Mouse (Mus musculus) mouse trophoblast stem cell (cell line): ENCODE measurements around the gene Stox2.

Experiments used
- in situ Hi-C, 2 experiments: fragments of 300-500 bp; cut with MseI, MboI; formaldehyde crosslinking; loops; 2 replicates in 1 of 2; 3 replicates in 1 of 2; pipeline ENCODE4 v1.15.1; 2025

Gene Stox2

GRCm38 (mm10) chr8:47354523-47355168 lies 91.5 kb downstream of the Stox2 start:
- in situ Hi-C loops = no loop called here

GRCm38 (mm10) chr8:47351914-47352701 lies 94.1 kb downstream of the Stox2 start:
- in situ Hi-C loops = no loop called here

- in situ Hi-C loops = no loop called here
Measured at GRCm38 (mm10) chr8:47349082-47349481, 97.1 kb downstream of the Stox2 start.

GRCm38 (mm10) chr8:47347809-47348208 lies 98.4 kb downstream of the Stox2 start:
- in situ Hi-C loops = no loop called here

DNA sequence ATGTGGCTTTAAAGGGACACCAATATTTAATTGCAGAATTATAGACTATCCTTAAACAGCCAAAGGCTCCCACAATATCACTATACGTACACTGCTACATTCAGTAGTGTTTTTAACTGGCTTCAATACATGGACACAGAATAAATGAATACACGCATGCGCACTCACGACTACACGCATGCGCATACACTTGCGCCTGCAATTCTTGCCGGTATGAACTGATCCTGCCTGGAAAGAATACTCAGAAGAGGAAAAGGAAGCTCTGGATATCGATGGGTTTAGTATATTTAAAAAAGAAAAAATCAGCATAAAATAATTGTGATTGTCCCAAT lies 100.4 kb downstream of the Stox2 start:
- in situ Hi-C loops = no loop called here

- in situ Hi-C loops = no loop called here
Measured at GRCm38 (mm10) chr8:47345085-47345771, 100.9 kb downstream of the Stox2 start.

- in situ Hi-C loops = no loop called here
Measured at GRCm38 (mm10) chr8:47341474-47341873, 104.7 kb downstream of the Stox2 start.

GRCm38 (mm10) chr8:47338691-47339323 lies 107.4 kb downstream of the Stox2 start:
- in situ Hi-C loops = no loop called here

- in situ Hi-C loops = no loop called here
Measured at GRCm38 (mm10) chr8:47336433-47336832, 109.7 kb downstream of the Stox2 start.

DNA sequence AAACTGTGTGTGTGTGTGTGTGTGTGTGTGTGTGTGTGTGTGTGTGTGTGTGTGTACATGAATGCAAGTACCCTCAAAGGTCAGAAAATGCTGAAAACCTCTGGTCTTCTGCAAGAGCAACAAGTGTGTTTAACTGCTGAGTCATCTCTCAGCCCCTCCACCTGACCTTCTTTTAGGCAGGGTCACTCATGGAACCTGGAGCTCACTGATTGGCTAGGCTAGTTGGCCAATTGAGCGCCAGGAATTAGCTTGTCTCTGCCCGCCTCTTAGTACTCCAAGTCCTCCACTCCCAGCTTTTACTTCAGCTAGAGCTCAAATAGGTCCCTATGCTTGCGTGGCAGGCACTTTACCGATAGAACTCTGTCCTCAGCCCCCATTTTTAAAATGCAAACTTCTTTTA lies 110.2 kb downstream of the Stox2 start:
- in situ Hi-C loops = no loop called here

DNA sequence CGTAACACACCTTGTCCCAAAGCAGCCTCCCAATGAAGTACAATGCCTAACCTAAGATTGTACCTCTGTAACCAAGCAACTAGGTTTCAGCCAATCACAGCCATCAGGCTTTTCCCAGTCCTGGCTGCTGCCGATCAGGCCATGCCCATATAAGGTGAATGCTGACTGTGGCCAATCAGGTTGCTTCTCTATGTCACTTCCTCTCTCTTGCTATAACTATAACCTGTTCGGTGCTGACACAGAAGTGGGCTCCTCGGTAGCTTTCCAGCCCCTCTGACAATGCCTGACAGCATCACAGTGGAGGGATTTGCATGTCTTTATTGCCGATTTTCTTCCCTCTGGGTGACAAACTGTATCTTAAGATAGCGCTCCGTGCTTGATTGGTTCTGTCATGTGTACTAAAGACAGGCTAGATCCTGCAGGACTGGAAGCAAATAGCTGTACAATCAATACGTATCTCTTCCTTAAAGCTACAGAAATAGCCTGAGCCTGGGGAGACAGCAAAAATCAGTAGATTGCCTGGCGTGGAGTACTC lies 111.9 kb downstream of the Stox2 start:
- in situ Hi-C loops = no loop called here

DNA sequence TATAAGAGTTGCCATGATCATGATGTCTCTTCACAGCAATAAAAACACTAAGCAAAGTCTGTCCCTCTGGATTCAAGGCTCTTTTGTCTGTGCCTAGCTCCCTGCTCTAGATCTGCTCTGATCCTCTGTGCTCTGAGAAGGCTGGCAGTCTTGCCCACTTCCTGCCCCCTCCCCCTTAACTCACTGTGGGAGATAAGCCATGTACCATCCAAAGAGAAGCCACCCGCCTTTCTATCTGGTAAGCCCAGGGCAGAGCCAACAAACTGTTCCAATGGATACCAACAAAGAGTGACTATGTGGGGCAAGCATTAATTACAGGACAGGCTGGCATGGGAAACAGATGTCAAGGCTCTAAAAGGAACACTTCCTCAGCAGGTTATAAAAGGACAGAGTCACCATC lies 113.2 kb downstream of the Stox2 start:
- in situ Hi-C loops = no loop called here

- in situ Hi-C loops = no loop called here
Measured at GRCm38 (mm10) chr8:47330982-47331381, 115.2 kb downstream of the Stox2 start.

DNA sequence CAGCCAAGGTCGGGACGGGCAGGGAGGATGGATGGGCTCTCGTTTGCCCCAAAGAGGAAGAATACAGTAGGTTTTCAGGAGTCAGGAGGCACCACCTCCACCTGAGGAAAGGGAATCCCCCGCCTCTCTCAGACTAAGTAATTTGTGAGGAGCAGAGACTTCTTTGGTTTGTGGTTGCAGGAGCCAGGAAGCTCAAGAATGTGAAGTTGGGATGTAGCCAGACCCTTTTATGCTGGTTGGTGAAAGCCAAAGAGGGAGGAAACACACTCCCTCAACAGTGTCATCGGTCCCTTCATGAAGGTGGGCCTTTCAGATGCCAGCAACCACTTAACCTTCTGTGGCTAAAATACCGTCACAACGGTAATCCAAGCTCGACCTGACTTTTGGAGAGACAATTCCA lies 119.8 kb downstream of the Stox2 start:
- in situ Hi-C loops = no loop called here

DNA sequence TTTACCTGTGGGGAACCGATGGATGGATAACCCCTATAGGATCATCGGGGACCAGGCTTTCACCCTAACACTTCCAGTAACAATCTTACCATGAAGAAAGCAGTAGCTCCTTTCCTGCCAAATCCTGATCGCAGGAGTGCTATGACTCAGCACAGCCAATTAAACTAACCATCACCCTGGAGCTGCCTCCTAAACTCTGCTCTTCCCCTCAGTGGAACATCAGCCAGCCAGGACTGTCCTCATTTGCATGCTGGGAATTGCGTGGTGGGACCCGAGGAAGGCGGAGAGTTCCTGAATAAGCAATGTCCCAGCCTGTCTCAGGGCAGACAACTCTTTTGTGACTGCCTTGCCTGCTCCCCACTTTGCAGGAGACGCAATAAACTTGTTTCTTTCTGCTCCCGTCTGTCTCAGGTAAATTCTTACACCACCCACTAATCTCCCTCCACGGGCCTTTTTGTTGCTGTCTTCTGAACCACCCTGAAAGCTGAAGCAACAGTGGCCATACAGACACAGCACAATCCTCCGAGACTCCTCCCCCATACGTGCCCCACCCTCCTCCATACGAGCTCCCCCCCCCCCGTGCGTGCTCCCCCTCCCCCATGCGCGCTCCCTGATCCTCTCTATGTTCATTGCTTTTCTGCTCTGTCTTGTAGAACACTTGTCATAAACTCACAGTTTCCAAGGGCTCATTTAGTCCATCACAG lies 121.9 kb downstream of the Stox2 start:
- in situ Hi-C loops = no loop called here

DNA sequence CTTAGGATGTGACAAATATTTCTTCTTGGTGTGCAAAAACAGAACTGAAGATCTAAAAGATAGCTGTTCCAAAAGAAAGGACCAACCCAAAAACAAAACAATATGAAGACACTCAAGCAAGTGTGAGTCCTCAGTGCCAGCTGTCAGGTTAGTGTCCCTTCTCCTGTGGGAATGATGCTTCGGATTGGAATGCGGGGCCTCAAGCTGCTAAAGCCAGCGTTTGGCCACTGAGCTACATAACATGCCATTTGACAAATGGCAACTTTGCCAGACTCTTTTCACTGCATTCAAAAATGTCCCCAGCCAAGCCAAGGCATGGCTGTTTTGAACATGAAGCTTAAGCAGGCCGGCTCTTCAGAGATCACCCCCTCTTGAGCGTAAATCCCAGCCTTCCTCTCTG lies 124.9 kb downstream of the Stox2 start:
- in situ Hi-C loops = no loop called here

- in situ Hi-C loops = no loop called here
Measured at GRCm38 (mm10) chr8:47320707-47321106, 125.5 kb downstream of the Stox2 start.

- in situ Hi-C loops = no loop called here
Measured at GRCm38 (mm10) chr8:47318468-47318867, 127.7 kb downstream of the Stox2 start.

- in situ Hi-C loops = no loop called here
Measured at GRCm38 (mm10) chr8:47308176-47308575, 138.0 kb downstream of the Stox2 start.

- in situ Hi-C loops = no loop called here
Measured at GRCm38 (mm10) chr8:47306372-47306771, 139.8 kb downstream of the Stox2 start.

DNA sequence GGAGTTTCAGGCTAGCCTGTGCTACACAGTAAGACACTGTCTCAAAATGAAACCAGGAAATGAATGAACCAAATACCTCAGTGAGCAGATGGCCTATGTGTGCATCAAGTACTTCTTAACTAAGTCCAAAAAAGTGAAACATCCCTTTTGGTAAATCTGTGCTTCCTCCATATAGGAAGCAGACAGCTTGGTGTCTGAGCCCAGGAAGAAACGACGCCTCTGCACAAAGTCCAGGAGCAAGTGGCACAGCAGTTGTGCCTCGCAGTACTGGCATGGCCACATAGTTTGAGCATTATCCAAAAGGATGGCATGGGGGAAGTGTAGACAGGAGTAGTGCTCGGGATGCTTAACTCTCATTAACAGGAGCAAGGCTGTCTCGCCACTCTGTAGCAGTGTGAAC lies 140.3 kb downstream of the Stox2 start:
- in situ Hi-C loops = no loop called here

DNA sequence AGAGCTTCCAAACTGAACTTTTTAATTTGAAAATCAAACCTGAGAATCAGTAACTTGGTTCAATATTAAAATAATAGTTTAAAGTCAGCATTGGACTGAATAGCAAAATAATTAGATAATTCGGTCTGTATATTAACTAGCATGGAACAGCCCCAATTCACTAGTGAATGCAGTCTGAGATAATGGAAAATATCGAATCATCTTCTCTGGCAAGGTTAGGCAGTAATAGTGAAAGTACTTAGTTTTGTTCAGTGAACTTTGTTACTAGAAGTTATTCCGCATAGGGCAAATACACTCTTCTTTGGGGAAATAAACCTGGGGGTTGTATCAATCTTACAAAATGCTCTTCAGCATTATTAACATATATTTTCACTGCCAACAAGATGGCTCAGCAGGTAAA lies 147.7 kb downstream of the Stox2 start:
- in situ Hi-C loops = no loop called here
